Mouse (Mus musculus) embryonic facial prominence, embryonic 14.5 days (tissue): ENCODE measurements around the gene B4galt7. TPM values are rescaled to one million over a fixed set of nuclear protein-coding genes. Genes with fewer than 3 reads are reported as not detected.
A peak's percentile ranks its signal among the peaks of the same experiment; 100 is the strongest.
"Not testable (repeated sequence)": the region's sequence is repeated elsewhere in the genome, so short reads cannot be mapped to it uniquely, and the experiment has no call there.

Experiments used
- ATAC-seq: fragments of 200-750 bp; cut with Nextera tagmentation; 2 replicates; pipeline ENCODE4 v1.8.0; 2017; ENCODE audit warnings: low read depth, moderate number of reproducible peaks, moderate TSS enrichment
- DNase-seq: peaks from one replicate; pipeline ENCODE4 v3.0.0-alpha.2; 2015; ENCODE audit warnings: low spot score
- H3K27ac ChIP-seq: fragments of 300-500 bp; sonication (generic); replicated peaks from 2 replicates; pipeline ENCODE4 v1.5.1; 2014; ENCODE audit warnings: low read depth, mild to moderate bottlenecking, low read length, moderate library complexity
- H3K27me3 ChIP-seq: fragments of 300-500 bp; sonication (generic); replicated peaks from 2 replicates; pipeline ENCODE4 v1.6.1; 2014; ENCODE audit warnings: low read length; ENCODE audit not compliant: control insufficient read depth, insufficient read depth
- H3K36me3 ChIP-seq: fragments of 300-500 bp; sonication (generic); 2 replicates; pipeline ENCODE4 v1.6.1; 2014; ENCODE audit warnings: low read length, mixed read lengths; ENCODE audit not compliant: control insufficient read depth, insufficient read depth
- H3K4me1 ChIP-seq: fragments of 300-500 bp; sonication (generic); 2 replicates; pipeline ENCODE4 v1.6.1; 2014; ENCODE audit warnings: antibody characterized with exemption, low read length; ENCODE audit not compliant: control insufficient read depth, insufficient read depth
- H3K4me2 ChIP-seq: fragments of 300-500 bp; sonication (generic); 2 replicates; pipeline ENCODE4 v1.6.1; 2014; ENCODE audit warnings: low read depth, mild to moderate bottlenecking, low read length, moderate library complexity, mixed read lengths
- H3K4me3 ChIP-seq: fragments of 300-500 bp; sonication (generic); 2 replicates; pipeline ENCODE4 v1.5.1; 2014; ENCODE audit warnings: low read depth, mild to moderate bottlenecking, low read length
- H3K9ac ChIP-seq: fragments of 300-500 bp; sonication (generic); 2 replicates; pipeline ENCODE4 v1.6.1; 2014; ENCODE audit warnings: low read depth, mild to moderate bottlenecking, low read length, moderate library complexity, mixed read lengths
- H3K9me3 ChIP-seq: fragments of 300-500 bp; sonication (generic); 2 replicates; pipeline ENCODE4 v1.6.1; 2016; ENCODE audit warnings: low read length; ENCODE audit not compliant: control insufficient read depth
- WGBS: fragments of 180-500 bp; shearing (Covaris S2); extraction: QIAGEN DNeasy Blood & Tissue Kit; methylation state at CpG from one replicate; pipeline ENCODE4 v1.1.7; 2014; 5-methylcytosine and 5-hydroxymethylcytosine counted together
- polyA plus RNA-seq: library from polyadenylated mRNA; unstranded; fragments of >200 nt; fragmentation: Nextera tagmentation; extraction: Ambion mirVana; gene quantifications from 2 replicates; pipeline ENCODE4 v1.2.1, GENCODE M21; 2014

The B4galt7 gene
- 9.3 and 10.3 TPM in 2 replicates for polyA plus RNA-seq

- Histone ChIP-seq H3K27me3 (no peaks in the 10 kb centered on the region), H3K27ac (no peak within 1 kb of the TSS; the same call in 1 of the 2 replicates)
Observed at GRCm38 (mm10) chr13:55599566-55600540, at the start of gene B4galt7. B4galt7 (plus strand) TSS chr13:55599896.

GRCm38 (mm10) chr13:55555921-55556320 is 43.8 kb upstream of the B4galt7 start:
- ATAC-seq (no peak), DNase-seq (no peak)
- Histone ChIP-seq H3K4me3 (no peak overlapping the region), H3K27me3 (no peaks in the 10 kb centered on the region), H3K4me2 (no peak overlapping the region), H3K9ac (no peak overlapping the region), H3K4me1 (no peaks in the 10 kb centered on the region), H3K9me3 (no peaks in the 10 kb centered on the region), H3K36me3 (peaks cover 62% of the 10 kb centered on the region), H3K27ac (no peak overlapping the region)
- WGBS = 94% methylated on average over 9 of the region's 9 CpGs

More at GRCm38 (mm10) chr13:55599566-55600540, at the start of gene B4galt7:
- Histone ChIP-seq H3K4me2 (peak within 1 kb of the TSS; percentile 68), H3K4me3 (peak within 1 kb of the TSS; percentile 90), H3K9ac (peak within 1 kb of the TSS; percentile 85), H3K4me1 (peaks cover 6% of the 10 kb centered on the region), H3K9me3 (no peaks in the 10 kb centered on the region), H3K36me3 (peaks cover 41% of the 10 kb centered on the region)
- DNase-seq = peak; percentile 86
- ATAC-seq = peak; percentile 92
- 11% methylated on average over 37 of the region's 51 CpGs for WGBS

- no peak overlapping the region for H3K4me3 ChIP-seq
- H3K4me2 ChIP-seq = no peak overlapping the region
- no peak overlapping the region for H3K27ac ChIP-seq
- H3K4me1 ChIP-seq = no peaks in the 10 kb centered on the region
- H3K9ac ChIP-seq = no peak overlapping the region
- no peaks in the 10 kb centered on the region for H3K27me3 ChIP-seq
- WGBS = 92% methylated on average over 6 of the region's 6 CpGs
- H3K9me3 ChIP-seq = no peaks in the 10 kb centered on the region
- peaks cover 53% of the 10 kb centered on the region for H3K36me3 ChIP-seq
- no peak for DNase-seq
- no peak for ATAC-seq
Observed at GRCm38 (mm10) chr13:55557499-55557898, 42.2 kb upstream of the B4galt7 start.

- Histone ChIP-seq H3K9me3 (no peaks in the 10 kb centered on the region), H3K4me3 (no peak overlapping the region), H3K4me2 (no peak overlapping the region), H3K4me1 (no peaks in the 10 kb centered on the region), H3K27me3 (no peaks in the 10 kb centered on the region), H3K36me3 (peaks cover 24% of the 10 kb centered on the region), H3K27ac (no peak overlapping the region), H3K9ac (no peak overlapping the region)
- ATAC-seq (no peak), DNase-seq (peak; percentile 23)
- WGBS = 54% methylated on average over 7 of the region's 7 CpGs
Observed at GRCm38 (mm10) chr13:55563266-55563879, 36.3 kb upstream of the B4galt7 start.

GRCm38 (mm10) chr13:55567001-55567400 is 32.7 kb upstream of the B4galt7 start:
- 85% methylated on average over 6 of the region's 6 CpGs for WGBS

GRCm38 (mm10) chr13:55567949-55568348 is 31.7 kb upstream of the B4galt7 start:
- Histone ChIP-seq H3K4me1 (peaks cover 6% of the 10 kb centered on the region), H3K9me3 (no peaks in the 10 kb centered on the region), H3K27ac (no peak overlapping the region), H3K27me3 (no peaks in the 10 kb centered on the region), H3K36me3 (peaks cover 10% of the 10 kb centered on the region; the same call in 1 of the 2 replicates), H3K4me2 (no peak overlapping the region), H3K9ac (no peak overlapping the region), H3K4me3 (no peak overlapping the region)
- 80% methylated on average over 2 of the region's 2 CpGs for WGBS
- ATAC-seq = no peak
- DNase-seq = no peak

More at GRCm38 (mm10) chr13:55567001-55567400, 32.7 kb upstream of the B4galt7 start:
- no peak overlapping the region for H3K27ac ChIP-seq
- peaks cover 6% of the 10 kb centered on the region for H3K4me1 ChIP-seq
- no peak overlapping the region for H3K4me2 ChIP-seq
- no peak for ATAC-seq
- H3K36me3 ChIP-seq = peaks cover 10% of the 10 kb centered on the region; the same call in 1 of the 2 replicates
- H3K9me3 ChIP-seq = no peaks in the 10 kb centered on the region
- H3K9ac ChIP-seq = no peak overlapping the region
- H3K27me3 ChIP-seq = no peaks in the 10 kb centered on the region
- no peak overlapping the region for H3K4me3 ChIP-seq
- DNase-seq = peak; percentile 53

- H3K27me3 ChIP-seq, ATAC-seq, H3K36me3 ChIP-seq, DNase-seq, H3K9ac ChIP-seq, H3K9me3 ChIP-seq, H3K4me3 ChIP-seq, H3K4me1 ChIP-seq, H3K4me2 ChIP-seq, H3K27ac ChIP-seq: not testable (repeated sequence)
- 87% methylated on average over 4 of the region's 4 CpGs for WGBS
Observed at GRCm38 (mm10) chr13:55568524-55568923, 31.2 kb upstream of the B4galt7 start.

- Histone ChIP-seq H3K27ac (peak overlapping the region; percentile 92), H3K9me3 (no peaks in the 10 kb centered on the region), H3K27me3 (no peaks in the 10 kb centered on the region), H3K4me3 (peak overlapping the region; percentile 95), H3K4me2 (peak overlapping the region; percentile 95), H3K36me3 (peaks cover 10% of the 10 kb centered on the region; the same call in 1 of the 2 replicates), H3K9ac (peak overlapping the region; percentile 97), H3K4me1 (peaks cover 6% of the 10 kb centered on the region)
- WGBS = 8% methylated on average over 16 of the region's 16 CpGs
- DNase-seq (peak; percentile 33), ATAC-seq (no peak)
Observed at GRCm38 (mm10) chr13:55569726-55570285, 29.9 kb upstream of the B4galt7 start.
